Mouse (Mus musculus): ENCODE measurements around the gene Gm364. TPM values are rescaled to one million over a fixed set of nuclear protein-coding genes. Genes with fewer than 3 reads are reported as not detected.

The Gm364 gene
- total RNA-seq, 2 experiments from 2014 or later, result not detected

Other genes starting within 250 kb of the Gm364 start
- under 1 TPM in 1 of 2 experiments, not detected in 1; 0.31 TPM for gene Cd40lg, start 197.0 kb upstream of the Gm364 start, total RNA-seq (2021)
- 10 to 100 TPM; 52.4 to 63.8 TPM for gene Arhgef6, start 70.4 kb upstream of the Gm364 start, total RNA-seq (2021)
- 10 to 100 TPM; 20.7 to 22.2 TPM for gene Rbmx, start 16.1 kb upstream of the Gm364 start, total RNA-seq (2021)
- gene Gpr101, start 94.6 kb downstream of the Gm364 start, total RNA-seq (2021), result not detected